Mouse (Mus musculus): ENCODE results near the gene Diaph3. TPM values are rescaled to one million over a fixed set of nuclear protein-coding genes. Genes with fewer than 3 reads are reported as not detected.

The Diaph3 gene
- total and polyA plus RNA-seq, 2 experiments = 0.18 TPM; not detected in 1

DNA sequence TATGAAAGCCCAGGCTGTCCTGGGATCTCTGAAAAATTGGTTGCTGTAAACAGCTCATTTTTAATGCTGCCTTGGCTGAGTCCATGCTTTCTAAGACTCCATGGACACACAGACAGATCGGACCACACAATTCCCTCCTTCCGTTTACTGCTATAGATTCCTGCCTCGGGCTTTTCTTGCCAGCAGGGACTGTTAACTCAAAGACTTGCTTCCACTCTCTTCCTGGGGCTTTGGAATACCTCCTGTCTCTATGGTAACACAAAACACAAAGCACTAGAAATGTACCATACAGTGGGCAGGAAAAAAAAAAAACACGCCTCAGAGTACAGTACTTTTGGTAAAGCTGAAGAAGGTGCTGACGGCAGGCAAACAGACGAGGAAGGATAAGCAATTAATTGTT lies 464.0 kb downstream of the Diaph3 start:
- no peaks in the 10 kb centered on the region for H3K36me3 ChIP-seq (ENCODE audit: control insufficient read depth, insufficient read depth, low read length)
- H3K27me3 ChIP-seq (ENCODE audit: control insufficient read depth, insufficient read depth, low read length) = no peaks in the 10 kb centered on the region
- H3K9ac ChIP-seq (ENCODE audit: low read depth, low read length) = no peak overlapping the region
- H3K79me2 ChIP-seq (ENCODE audit: control insufficient read depth, insufficient read depth, low read length) = no peaks in the 10 kb centered on the region
- WGBS = 81% methylated on average over 6 of the region's 6 CpGs
- TF ChIP-seq CTCF (IDR thresholded peaks at IDR 0.05; ENCODE audit: low read depth, low read length) = no peak
- no peak for TF ChIP-seq POLR2A (IDR thresholded peaks at IDR 0.05; ENCODE audit: extremely low read depth, insufficient read depth, low read length)
- no peak for DNase-seq (ENCODE audit: extremely low read depth, low read depth, low spot score)
- no peaks in the 10 kb centered on the region for H3K4me1 ChIP-seq (ENCODE audit: control insufficient read depth, insufficient read depth, low read length)
- no peak overlapping the region for H3K4me3 ChIP-seq (ENCODE audit: insufficient read depth, low read depth, low read length)
- no peak overlapping the region for H3K27ac ChIP-seq (replicated peaks; ENCODE audit: insufficient read depth, low read depth, low read length)

DNA sequence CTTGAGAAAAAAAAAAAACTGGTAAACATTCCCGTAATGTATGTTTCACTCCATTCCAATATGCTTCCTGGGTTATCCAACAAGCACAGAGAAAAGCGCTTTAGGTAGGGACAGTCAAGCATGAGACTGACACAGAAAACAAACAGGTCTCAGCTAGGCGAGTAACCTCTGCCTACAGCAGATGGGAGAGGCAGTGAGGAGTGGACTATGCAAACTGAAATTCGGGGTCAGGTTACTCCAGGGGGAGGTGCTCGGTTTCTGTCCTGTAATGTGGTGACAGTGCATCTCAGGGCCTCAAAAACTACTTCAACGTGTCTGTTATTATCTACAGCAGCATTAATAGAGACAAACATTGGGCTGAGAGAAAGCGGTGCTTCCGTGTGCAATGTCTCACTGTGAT lies 465.7 kb downstream of the Diaph3 start:
- no peak overlapping the region for H3K9ac ChIP-seq (ENCODE audit: low read depth, low read length)
- TF ChIP-seq POLR2A (IDR thresholded peaks at IDR 0.05; ENCODE audit: extremely low read depth, insufficient read depth, low read length) (no peak), CTCF (IDR thresholded peaks at IDR 0.05; ENCODE audit: low read depth, low read length) (no peak)
- no peak overlapping the region for H3K27ac ChIP-seq (replicated peaks; ENCODE audit: insufficient read depth, low read depth, low read length)
- WGBS = 52% methylated on average over 8 of the region's 8 CpGs
- no peaks in the 10 kb centered on the region for H3K27me3 ChIP-seq (ENCODE audit: control insufficient read depth, insufficient read depth, low read length)
- H3K4me1 ChIP-seq (ENCODE audit: control insufficient read depth, insufficient read depth, low read length) = no peaks in the 10 kb centered on the region
- DNase-seq (ENCODE audit: extremely low read depth, low read depth, low spot score) = no peak
- H3K79me2 ChIP-seq (ENCODE audit: control insufficient read depth, insufficient read depth, low read length) = no peaks in the 10 kb centered on the region
- H3K36me3 ChIP-seq (ENCODE audit: control insufficient read depth, insufficient read depth, low read length) = no peaks in the 10 kb centered on the region
- no peak overlapping the region for H3K4me3 ChIP-seq (ENCODE audit: insufficient read depth, low read depth, low read length)

DNA sequence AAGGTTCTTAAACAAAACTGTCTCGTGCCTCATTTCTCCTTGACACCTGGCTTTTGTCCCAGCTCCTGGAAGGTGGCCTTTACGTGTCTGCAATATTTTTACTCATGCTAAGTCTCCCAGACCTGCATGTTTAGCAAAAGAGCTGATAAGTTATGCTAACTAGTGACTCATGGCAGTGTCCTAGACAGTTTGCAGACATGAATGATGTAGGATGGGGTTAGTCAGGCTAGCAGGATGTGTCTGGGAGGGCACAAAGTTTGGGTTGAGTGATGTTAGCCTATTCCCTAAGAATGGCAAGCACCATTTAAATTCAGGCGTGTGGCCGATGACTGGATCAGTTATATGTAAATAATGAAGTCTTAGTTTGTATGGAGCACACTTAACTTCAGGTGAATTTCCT lies 478.2 kb downstream of the Diaph3 start:
- Histone ChIP-seq H3K4me3 (ENCODE audit: insufficient read depth, low read depth, low read length) (no peak overlapping the region), H3K9ac (ENCODE audit: low read depth, low read length) (no peak overlapping the region), H3K27me3 (ENCODE audit: control insufficient read depth, insufficient read depth, low read length) (no peaks in the 10 kb centered on the region), H3K4me1 (ENCODE audit: control insufficient read depth, insufficient read depth, low read length) (no peaks in the 10 kb centered on the region), H3K27ac (replicated peaks; ENCODE audit: insufficient read depth, low read depth, low read length) (no peak overlapping the region), H3K36me3 (ENCODE audit: control insufficient read depth, insufficient read depth, low read length) (no peaks in the 10 kb centered on the region), H3K79me2 (ENCODE audit: control insufficient read depth, insufficient read depth, low read length) (no peaks in the 10 kb centered on the region)
- DNase-seq (ENCODE audit: extremely low read depth, low read depth, low spot score) = no peak
- TF ChIP-seq POLR2A (IDR thresholded peaks at IDR 0.05; ENCODE audit: extremely low read depth, insufficient read depth, low read length) (no peak), CTCF (IDR thresholded peaks at IDR 0.05; ENCODE audit: low read depth, low read length) (no peak)
- 91% methylated on average over 4 of the region's 4 CpGs for WGBS

DNA sequence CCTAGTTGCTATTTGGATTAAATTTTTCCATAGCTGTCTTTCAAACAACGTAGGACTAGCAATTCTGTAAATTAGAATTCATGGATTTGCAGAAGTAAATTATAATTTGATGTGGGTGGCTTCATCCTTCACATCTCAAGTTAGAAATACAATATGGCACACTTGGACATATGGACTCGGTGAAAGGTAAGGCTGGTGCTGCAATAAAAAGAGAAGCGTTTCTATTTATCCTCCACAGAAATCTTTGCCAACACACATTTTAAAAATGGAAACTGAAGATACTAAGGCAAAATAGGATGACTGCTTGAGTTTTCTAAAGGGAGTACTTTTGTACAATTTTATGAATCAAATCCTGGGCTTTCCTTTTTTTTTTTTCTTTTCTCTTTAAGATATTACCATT lies 480.5 kb downstream of the Diaph3 start:
- WGBS = 95% methylated on average over 3 of the region's 3 CpGs
- Histone ChIP-seq H3K4me3 (ENCODE audit: insufficient read depth, low read depth, low read length) (no peak overlapping the region), H3K36me3 (ENCODE audit: control insufficient read depth, insufficient read depth, low read length) (no peaks in the 10 kb centered on the region), H3K9ac (ENCODE audit: low read depth, low read length) (no peak overlapping the region), H3K79me2 (ENCODE audit: control insufficient read depth, insufficient read depth, low read length) (no peaks in the 10 kb centered on the region), H3K27me3 (ENCODE audit: control insufficient read depth, insufficient read depth, low read length) (no peaks in the 10 kb centered on the region), H3K27ac (replicated peaks; ENCODE audit: insufficient read depth, low read depth, low read length) (no peak overlapping the region), H3K4me1 (ENCODE audit: control insufficient read depth, insufficient read depth, low read length) (no peaks in the 10 kb centered on the region)
- TF ChIP-seq POLR2A (IDR thresholded peaks at IDR 0.05; ENCODE audit: extremely low read depth, insufficient read depth, low read length) = no peak
- no peak for TF ChIP-seq CTCF (IDR thresholded peaks at IDR 0.05; ENCODE audit: low read depth, low read length)
- DNase-seq (ENCODE audit: extremely low read depth, low read depth, low spot score) = no peak

DNA sequence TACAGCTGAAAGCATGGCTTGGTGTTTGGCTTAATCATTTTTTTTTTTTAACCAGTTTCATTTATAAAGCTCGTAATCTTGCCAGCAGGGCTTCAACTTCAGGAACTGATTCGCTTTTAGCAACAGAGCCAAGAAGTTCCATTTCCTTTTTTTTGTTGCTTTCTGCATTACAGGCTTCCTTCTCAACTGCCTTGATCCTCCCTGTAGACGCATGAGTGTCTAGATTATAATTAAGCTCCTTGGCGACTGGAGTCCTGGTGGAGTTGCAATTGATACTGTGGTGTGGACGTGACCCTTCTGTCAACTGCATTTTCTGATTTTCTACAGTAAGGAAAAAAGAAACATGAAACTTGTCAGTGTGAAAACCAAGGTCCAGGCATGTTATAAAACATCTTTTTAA lies 484.8 kb downstream of the Diaph3 start:
- Histone ChIP-seq H3K79me2 (ENCODE audit: control insufficient read depth, insufficient read depth, low read length) (no peaks in the 10 kb centered on the region), H3K36me3 (ENCODE audit: control insufficient read depth, insufficient read depth, low read length) (no peaks in the 10 kb centered on the region), H3K9ac (ENCODE audit: low read depth, low read length) (no peak overlapping the region), H3K4me1 (ENCODE audit: control insufficient read depth, insufficient read depth, low read length) (no peaks in the 10 kb centered on the region), H3K27me3 (ENCODE audit: control insufficient read depth, insufficient read depth, low read length) (no peaks in the 10 kb centered on the region), H3K4me3 (ENCODE audit: insufficient read depth, low read depth, low read length) (no peak overlapping the region), H3K27ac (replicated peaks; ENCODE audit: insufficient read depth, low read depth, low read length) (no peak overlapping the region)
- TF ChIP-seq POLR2A (IDR thresholded peaks at IDR 0.05; ENCODE audit: extremely low read depth, insufficient read depth, low read length) = no peak
- no peak for TF ChIP-seq CTCF (IDR thresholded peaks at IDR 0.05; ENCODE audit: low read depth, low read length)
- DNase-seq (ENCODE audit: extremely low read depth, low read depth, low spot score) = peak; percentile 4
- WGBS = 69% methylated on average over 5 of the region's 5 CpGs

DNA sequence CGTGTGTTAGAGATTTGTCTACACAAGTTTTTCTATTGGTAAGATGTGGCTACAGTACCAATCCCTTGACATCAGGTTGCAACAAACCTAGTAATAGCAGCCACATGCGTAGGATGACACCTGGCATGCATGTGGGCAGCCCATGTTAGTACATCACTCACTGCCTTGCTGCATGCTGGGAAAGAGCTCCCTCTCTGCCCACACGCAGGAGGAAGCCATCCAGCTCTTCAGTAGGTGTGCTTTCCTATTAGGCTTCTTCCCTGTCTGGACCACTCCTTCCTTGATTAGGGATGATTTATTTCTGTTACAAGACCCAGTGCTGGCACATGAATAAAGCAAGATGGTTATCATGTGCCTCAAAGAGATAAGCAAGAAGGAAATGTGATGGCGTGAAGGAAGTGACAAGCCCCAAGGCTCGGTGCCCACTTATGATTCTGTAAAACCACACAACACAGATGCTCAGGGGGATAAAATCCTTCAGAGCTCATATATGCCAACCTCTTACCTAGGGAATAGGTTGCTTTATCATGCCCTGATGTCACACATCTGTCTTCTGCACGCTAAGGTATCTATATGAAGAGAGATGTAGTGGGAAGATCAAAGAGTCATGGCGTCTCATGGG lies 494.4 kb downstream of the Diaph3 start:
- 85% methylated on average over 7 of the region's 7 CpGs for WGBS
- Histone ChIP-seq H3K9ac (ENCODE audit: low read depth, low read length) (no peak overlapping the region), H3K4me1 (ENCODE audit: control insufficient read depth, insufficient read depth, low read length) (no peaks in the 10 kb centered on the region), H3K4me3 (ENCODE audit: insufficient read depth, low read depth, low read length) (no peak overlapping the region), H3K79me2 (ENCODE audit: control insufficient read depth, insufficient read depth, low read length) (no peaks in the 10 kb centered on the region), H3K36me3 (ENCODE audit: control insufficient read depth, insufficient read depth, low read length) (no peaks in the 10 kb centered on the region), H3K27me3 (ENCODE audit: control insufficient read depth, insufficient read depth, low read length) (no peaks in the 10 kb centered on the region), H3K27ac (replicated peaks; ENCODE audit: insufficient read depth, low read depth, low read length) (no peak overlapping the region)
- TF ChIP-seq CTCF (IDR thresholded peaks at IDR 0.05; ENCODE audit: low read depth, low read length) (no peak), POLR2A (IDR thresholded peaks at IDR 0.05; ENCODE audit: extremely low read depth, insufficient read depth, low read length) (no peak)
- no peak for DNase-seq (ENCODE audit: extremely low read depth, low read depth, low spot score)

All from liver, adult 2 months (tissue).